Mouse (Mus musculus) heart, adult 2 months (tissue): ENCODE data around the gene Dgkg.

ENCODE experiments used
- CTCF ChIP-seq: fragments of 200-600 bp; IDR thresholded peaks from 2 replicates; pipeline ENCODE4 v1.8.1; 2022; ENCODE audit warnings: antibody characterized with exemption, mild to moderate bottlenecking, moderate library complexity
- EP300 ChIP-seq: fragments of 200-500 bp; IDR thresholded peaks from 2 replicates; pipeline ENCODE4 v1.6.1; 2011; ENCODE audit warnings: low read depth, low read length, control low read depth; ENCODE audit not compliant: insufficient read depth
- POLR2A ChIP-seq: fragments of 200-500 bp; IDR thresholded peaks from 2 replicates; pipeline ENCODE4 v1.6.1; 2011; ENCODE audit warnings: mild to moderate bottlenecking, low read depth, low read length, control low read depth; ENCODE audit not compliant: insufficient read depth

- TF ChIP-seq POLR2A, result no peak
- no peak for TF ChIP-seq CTCF
- TF ChIP-seq EP300, result no peak
Measured at GRCm38 (mm10) chr16:22625412-22625811, 31.6 kb downstream of the Dgkg start.
